Mouse (Mus musculus): ENCODE data around the gene Tmem106a. TPM values are rescaled to one million over a fixed set of nuclear protein-coding genes. Genes with fewer than 3 reads are reported as not detected.
A peak's percentile ranks its signal among the peaks of the same experiment; 100 is the strongest.
"Not testable (repeated sequence)": the region's sequence is repeated elsewhere in the genome, so short reads cannot be mapped to it uniquely, and the experiment has no call there.

Tmem106a gene
- 10 to 100 TPM; 10.9 to 11.1 TPM for total RNA-seq (2021)
- long read RNA-seq, experiment 1, transcript Tmem106a-201 (9 exons, 2,304 nt): major isoform, 5 of 11 reads
- long read RNA-seq, experiment 1, partial matches to known transcripts: 5 of 11 reads
- long read RNA-seq, experiment 1, other reads (novel, unspliced or antisense): 0 of 11 reads
- long read RNA-seq, experiment 2, transcript Tmem106a-201 (9 exons, 2,304 nt): major isoform, 7 of 8 reads
- long read RNA-seq, experiment 2, partial matches to known transcripts: 1 of 8 reads
- long read RNA-seq, experiment 2, other reads (novel, unspliced or antisense): 0 of 8 reads

- peak; percentile 82 to 88 for DNase-seq
Measured at GRCm38 (mm10) chr11:101582054-101583035, at the start of gene Tmem106a. TSS of gene Tmem106a (plus strand) at chr11:101582242.

- DNase-seq: peak; percentile 14 to 22
Measured at GRCm38 (mm10) chr11:101543533-101543932, 38.5 kb upstream of the Tmem106a start.

- no peak for DNase-seq
Measured at GRCm38 (mm10) chr11:101544132-101544531, 37.9 kb upstream of the Tmem106a start.

GRCm38 (mm10) chr11:101548526-101548925 lies 33.5 kb upstream of the Tmem106a start:
- no peak for DNase-seq

- DNase-seq: peak; percentile 93 to 94
Measured at GRCm38 (mm10) chr11:101551751-101552475, 30.1 kb upstream of the Tmem106a start, which contains the start of the genes Brca1 and Nbr1. TSS of gene Brca1 (minus strand) at chr11:101551955. TSS of gene Nbr1 (plus strand) at chr11:101552149.

- peak; percentile 95 to 97 for DNase-seq
Measured at GRCm38 (mm10) chr11:101552476-101553300, 29.4 kb upstream of the Tmem106a start.

GRCm38 (mm10) chr11:101553354-101553930 lies 28.6 kb upstream of the Tmem106a start:
- no peak for DNase-seq

GRCm38 (mm10) chr11:101556541-101556940 lies 25.5 kb upstream of the Tmem106a start:
- DNase-seq: peak in 1 of 2 experiments; percentile 41

- no peak for DNase-seq
Measured at GRCm38 (mm10) chr11:101556954-101557353, 25.1 kb upstream of the Tmem106a start.

- DNase-seq: peak; percentile 26 to 45
Measured at GRCm38 (mm10) chr11:101562391-101562790, 19.7 kb upstream of the Tmem106a start.

- DNase-seq: no peak
Measured at GRCm38 (mm10) chr11:101568421-101568820, 13.6 kb upstream of the Tmem106a start.

GRCm38 (mm10) chr11:101576116-101576515 lies 5.9 kb upstream of the Tmem106a start:
- no peak for DNase-seq

- DNase-seq: no peak
Measured at GRCm38 (mm10) chr11:101581081-101581764, 819 bp upstream of the Tmem106a start.

- no peak for DNase-seq
Measured at GRCm38 (mm10) chr11:101583205-101583604, 1.2 kb downstream of the Tmem106a start.

GRCm38 (mm10) chr11:101585031-101585430 lies 3.0 kb downstream of the Tmem106a start:
- not testable (repeated sequence) for DNase-seq

GRCm38 (mm10) chr11:101585805-101586204 lies 3.8 kb downstream of the Tmem106a start:
- no peak for DNase-seq

GRCm38 (mm10) chr11:101587676-101588075 lies 5.6 kb downstream of the Tmem106a start:
- no peak for DNase-seq

- no peak for DNase-seq
Measured at GRCm38 (mm10) chr11:101588868-101589267, 6.8 kb downstream of the Tmem106a start.

GRCm38 (mm10) chr11:101589444-101589843 lies 7.4 kb downstream of the Tmem106a start:
- DNase-seq: peak; percentile 49 to 68
